Mouse (Mus musculus): ENCODE measurements around the gene Fbxl16. TPM values are rescaled to one million over a fixed set of nuclear protein-coding genes. Genes with fewer than 3 reads are reported as not detected.

Gene Fbxl16
- polyA plus RNA-seq, 1 experiment from 2014 or later = 15.0 TPM

DNA sequence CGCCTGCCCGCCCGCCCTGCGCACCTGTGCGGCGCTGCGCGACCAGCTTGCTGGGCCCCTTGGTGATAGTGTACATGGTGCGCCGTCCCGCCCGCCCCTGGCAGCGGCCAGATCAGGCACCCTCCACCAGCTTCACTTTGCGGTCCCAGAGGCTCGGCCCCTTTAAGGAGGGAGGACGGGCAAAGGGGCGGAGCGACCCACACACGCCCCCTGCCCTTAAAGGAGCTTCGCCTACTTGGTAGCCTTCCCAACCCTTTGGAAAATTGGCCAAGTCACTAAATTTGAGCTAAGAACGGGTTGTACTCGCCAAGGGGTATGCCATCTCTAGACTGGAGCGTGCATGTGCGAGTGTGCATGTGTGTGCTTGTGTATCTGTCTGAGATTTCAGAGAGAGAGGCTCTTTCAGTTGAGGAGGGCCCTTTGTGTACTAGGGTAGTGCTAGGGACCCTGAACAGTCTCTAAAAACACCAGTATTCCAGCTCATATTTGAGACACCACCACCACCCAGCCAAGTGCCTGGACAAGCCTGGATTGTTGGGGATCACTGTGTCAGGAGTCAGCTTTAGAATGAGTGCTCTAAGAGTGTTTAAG lies 59.8 kb downstream of the Fbxl16 start, which contains the start of gene Mcrip2:
Gene Mcrip2 (minus strand): TSS at position 164 of the 591 bp plus-strand sequence.
- peak within 1 kb of the TSS; percentile 70 for H3K9ac ChIP-seq (ENCODE audit: low read depth, low read length)
- WGBS = 0% methylated on average over 22 of the region's 24 CpGs
- H3K27me3 ChIP-seq (ENCODE audit: control insufficient read depth, insufficient read depth, low read length) = 0 out of 2 replicates have a peak, but pooled peaks cover 2% of the 10 kb centered on the region
- peak within 1 kb of the TSS; percentile 82 for H3K4me3 ChIP-seq (ENCODE audit: low read depth, low read length)
- ATAC-seq (ENCODE audit: low FRiP score) (peak; percentile 82), DNase-seq (ENCODE audit: low spot score) (peak; percentile 85)
- H3K27ac ChIP-seq (ENCODE audit: low read depth, low read length) = peak within 1 kb of the TSS; percentile 25; the same call in 1 of the 2 replicates
- H3K9me3 ChIP-seq (ENCODE audit: control insufficient read depth, low read length) = no peaks in the 10 kb centered on the region
- H3K36me3 ChIP-seq (ENCODE audit: control insufficient read depth, insufficient read depth, low read length) = no peaks in the 10 kb centered on the region
- H3K4me1 ChIP-seq (replicated peaks; ENCODE audit: control insufficient read depth, insufficient read depth, low read length) = peaks cover 8% of the 10 kb centered on the region
- H3K4me2 ChIP-seq (replicated peaks; ENCODE audit: low read depth, low read length) = peak within 1 kb of the TSS; percentile 99

DNA sequence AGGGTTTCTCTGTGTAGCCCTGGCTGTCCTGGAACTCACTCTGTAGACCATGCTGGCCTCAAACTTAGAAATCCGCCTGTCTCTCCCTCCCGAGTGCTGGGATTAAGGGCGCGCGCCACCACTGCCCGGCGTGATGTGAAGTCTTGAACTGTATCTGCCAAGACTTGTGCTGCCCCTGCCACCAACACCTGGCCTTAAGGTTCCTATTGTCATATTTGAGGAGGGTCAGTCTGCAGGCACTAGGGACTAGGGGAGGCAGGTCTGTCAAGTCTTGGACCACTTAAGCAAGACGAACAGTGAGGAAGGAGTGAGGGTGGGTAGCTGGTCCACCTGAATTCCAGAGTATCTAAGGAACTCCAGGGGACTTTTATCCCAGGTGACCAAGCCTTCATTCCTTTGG lies 60.6 kb downstream of the Fbxl16 start:
- Histone ChIP-seq H3K9ac (ENCODE audit: low read depth, low read length) (no peak overlapping the region), H3K27me3 (ENCODE audit: control insufficient read depth, insufficient read depth, low read length) (0 out of 2 replicates have a peak, but pooled peaks cover 2% of the 10 kb centered on the region), H3K9me3 (ENCODE audit: control insufficient read depth, low read length) (no peaks in the 10 kb centered on the region), H3K4me3 (ENCODE audit: low read depth, low read length) (no peak overlapping the region), H3K4me2 (replicated peaks; ENCODE audit: low read depth, low read length) (no peak overlapping the region), H3K4me1 (replicated peaks; ENCODE audit: control insufficient read depth, insufficient read depth, low read length) (peaks cover 8% of the 10 kb centered on the region), H3K36me3 (ENCODE audit: control insufficient read depth, insufficient read depth, low read length) (no peaks in the 10 kb centered on the region), H3K27ac (ENCODE audit: low read depth, low read length) (no peak overlapping the region)
- 87% methylated on average over 8 of the region's 8 CpGs for WGBS
- DNase-seq (ENCODE audit: low spot score) (no peak), ATAC-seq (ENCODE audit: low FRiP score) (no peak)

DNA sequence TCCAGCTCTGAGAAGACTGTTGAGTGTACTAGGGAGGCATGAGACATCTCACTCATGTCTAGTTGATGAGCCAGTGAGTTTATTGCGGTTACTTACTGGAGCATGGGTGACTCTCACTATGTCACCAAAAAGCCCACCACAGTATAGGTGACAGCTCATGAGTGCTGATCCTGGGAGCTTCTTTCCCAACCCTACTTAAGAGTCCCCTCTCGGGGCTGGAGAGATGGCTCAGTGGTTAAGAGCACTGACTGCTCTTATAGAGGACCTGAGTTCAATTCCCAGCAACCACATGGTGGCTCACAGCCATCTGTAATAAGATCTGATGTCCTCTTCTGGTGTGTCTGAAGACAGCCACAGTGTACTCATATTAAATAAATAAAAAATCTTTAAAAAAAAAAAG lies 61.1 kb downstream of the Fbxl16 start:
- H3K9me3 ChIP-seq (ENCODE audit: control insufficient read depth, low read length) = no peaks in the 10 kb centered on the region
- H3K9ac ChIP-seq (ENCODE audit: low read depth, low read length) = no peak overlapping the region
- DNase-seq (ENCODE audit: low spot score) (no peak), ATAC-seq (ENCODE audit: low FRiP score) (no peak)
- WGBS = 76% methylated on average over 2 of the region's 2 CpGs
- peaks cover 8% of the 10 kb centered on the region for H3K4me1 ChIP-seq (replicated peaks; ENCODE audit: control insufficient read depth, insufficient read depth, low read length)
- H3K4me3 ChIP-seq (ENCODE audit: low read depth, low read length) = no peak overlapping the region
- H3K4me2 ChIP-seq (replicated peaks; ENCODE audit: low read depth, low read length) = no peak overlapping the region
- no peak overlapping the region for H3K27ac ChIP-seq (ENCODE audit: low read depth, low read length)
- no peaks in the 10 kb centered on the region for H3K36me3 ChIP-seq (ENCODE audit: control insufficient read depth, insufficient read depth, low read length)
- 0 out of 2 replicates have a peak, but pooled peaks cover 2% of the 10 kb centered on the region for H3K27me3 ChIP-seq (ENCODE audit: control insufficient read depth, insufficient read depth, low read length)

Other genes starting within 250 kb of the Fbxl16 start
- gene Sox8, start 238.4 kb upstream of the Fbxl16 start, polyA plus RNA-seq (2014; fragmentation: Nextera tagmentation; extraction: Ambion mirVana) = 7.1 TPM in 2 replicates
- gene Lmf1, start 230.0 kb upstream of the Fbxl16 start, polyA plus RNA-seq (2014; fragmentation: Nextera tagmentation; extraction: Ambion mirVana) = 23.1 and 26.9 TPM in 2 replicates
- gene Gng13, start 91.9 kb upstream of the Fbxl16 start, polyA plus RNA-seq (2014; fragmentation: Nextera tagmentation; extraction: Ambion mirVana) = 1.8 and 2.5 TPM in 2 replicates
- gene Chtf18, start 81.7 kb upstream of the Fbxl16 start, polyA plus RNA-seq (2014; fragmentation: Nextera tagmentation; extraction: Ambion mirVana) = 11.9 and 14.4 TPM in 2 replicates
- gene Rpusd1, start 81.4 kb upstream of the Fbxl16 start, polyA plus RNA-seq (2014; fragmentation: Nextera tagmentation; extraction: Ambion mirVana) = 17.2 and 18.0 TPM in 2 replicates
- not detected in 2 replicates for gene Mslnl, start 73.0 kb upstream of the Fbxl16 start, polyA plus RNA-seq (2014; fragmentation: Nextera tagmentation; extraction: Ambion mirVana)
- gene Msln, start 54.7 kb upstream of the Fbxl16 start, polyA plus RNA-seq (2014; fragmentation: Nextera tagmentation; extraction: Ambion mirVana) = 0.25 TPM in 1 of 2 replicates, not detected in the other
- gene Narfl, start 35.3 kb upstream of the Fbxl16 start, polyA plus RNA-seq (2014; fragmentation: Nextera tagmentation; extraction: Ambion mirVana) = 19.9 and 23.2 TPM in 2 replicates
- gene Haghl, start 23.4 kb upstream of the Fbxl16 start, polyA plus RNA-seq (2014; fragmentation: Nextera tagmentation; extraction: Ambion mirVana) = 63.6 and 70.3 TPM in 2 replicates
- gene Ccdc78, start 22.5 kb upstream of the Fbxl16 start, polyA plus RNA-seq (2014; fragmentation: Nextera tagmentation; extraction: Ambion mirVana) = 0.42 TPM in 1 of 2 replicates, not detected in the other
- 64.8 and 70.9 TPM in 2 replicates for gene Fam173a, start 16.2 kb upstream of the Fbxl16 start, polyA plus RNA-seq (2014; fragmentation: Nextera tagmentation; extraction: Ambion mirVana)
- 0.56 TPM in 1 of 2 replicates, not detected in the other for gene AC134908.4, start 13.4 kb upstream of the Fbxl16 start, polyA plus RNA-seq (2014; fragmentation: Nextera tagmentation; extraction: Ambion mirVana)
- 16.9 and 24.1 TPM in 2 replicates for gene Metrn, start 11.9 kb upstream of the Fbxl16 start, polyA plus RNA-seq (2014; fragmentation: Nextera tagmentation; extraction: Ambion mirVana)
- 22.0 and 23.5 TPM in 2 replicates for gene Wdr24, start 14.5 kb downstream of the Fbxl16 start, polyA plus RNA-seq (2014; fragmentation: Nextera tagmentation; extraction: Ambion mirVana)
- gene Jmjd8, start 19.8 kb downstream of the Fbxl16 start, polyA plus RNA-seq (2014; fragmentation: Nextera tagmentation; extraction: Ambion mirVana) = 46.3 and 54.0 TPM in 2 replicates
- gene Stub1, start 24.3 kb downstream of the Fbxl16 start, polyA plus RNA-seq (2014; fragmentation: Nextera tagmentation; extraction: Ambion mirVana) = 290 and 306 TPM in 2 replicates
- gene Rhbdl1, start 28.2 kb downstream of the Fbxl16 start, polyA plus RNA-seq (2014; fragmentation: Nextera tagmentation; extraction: Ambion mirVana) = 3.1 TPM in 2 replicates
- gene Gm20683, start 32.7 kb downstream of the Fbxl16 start, polyA plus RNA-seq (2014; fragmentation: Nextera tagmentation; extraction: Ambion mirVana) = 1.3 and 1.7 TPM in 2 replicates
- gene Rhot2, start 35.8 kb downstream of the Fbxl16 start, polyA plus RNA-seq (2014; fragmentation: Nextera tagmentation; extraction: Ambion mirVana) = 7.9 and 9.3 TPM in 2 replicates
- 13.4 and 14.3 TPM in 2 replicates for gene Wdr90, start 52.4 kb downstream of the Fbxl16 start, polyA plus RNA-seq (2014; fragmentation: Nextera tagmentation; extraction: Ambion mirVana)
- 7.0 and 8.3 TPM in 2 replicates for gene Mcrip2, start 59.7 kb downstream of the Fbxl16 start, polyA plus RNA-seq (2014; fragmentation: Nextera tagmentation; extraction: Ambion mirVana)
- gene Mettl26, start 66.0 kb downstream of the Fbxl16 start, polyA plus RNA-seq (2014; fragmentation: Nextera tagmentation; extraction: Ambion mirVana) = 53.2 and 56.6 TPM in 2 replicates
- 0.71 and 1.3 TPM in 2 replicates for gene Wfikkn1, start 71.8 kb downstream of the Fbxl16 start, polyA plus RNA-seq (2014; fragmentation: Nextera tagmentation; extraction: Ambion mirVana)
- 19.1 and 19.5 TPM in 2 replicates for gene Rab40c, start 110.6 kb downstream of the Fbxl16 start, polyA plus RNA-seq (2014; fragmentation: Nextera tagmentation; extraction: Ambion mirVana)
- 45.4 and 47.4 TPM in 2 replicates for gene Pigq, start 135.9 kb downstream of the Fbxl16 start, polyA plus RNA-seq (2014; fragmentation: Nextera tagmentation; extraction: Ambion mirVana)
- 0.15 and 0.27 TPM in 2 replicates for gene Nhlrc4, start 135.9 kb downstream of the Fbxl16 start, polyA plus RNA-seq (2014; fragmentation: Nextera tagmentation; extraction: Ambion mirVana)
- 0.18 and 0.19 TPM in 2 replicates for gene A930017K11Rik, start 143.5 kb downstream of the Fbxl16 start, polyA plus RNA-seq (2014; fragmentation: Nextera tagmentation; extraction: Ambion mirVana)
- 19.5 and 20.3 TPM in 2 replicates for gene Capn15, start 176.7 kb downstream of the Fbxl16 start, polyA plus RNA-seq (2014; fragmentation: Nextera tagmentation; extraction: Ambion mirVana)

All from hindbrain, embryonic 11.5 days (tissue).